Mouse (Mus musculus) urinary bladder, postnatal 36 days (tissue): Measurements from ENCODE around the gene Sbno2.
A peak's percentile ranks its signal among the peaks of the same experiment; 100 is the strongest.

Experiments used
- DNase-seq, 2 experiments: peaks; one replicate each; pipeline ENCODE4 v3.0.0; 2022; ENCODE audit warnings: low spot score in 2 of 2, mixed read lengths in 1 of 2

Gene Sbno2

GRCm38 (mm10) chr10:80105460-80105859, at the start of gene Sbno2:
TSS of gene Sbno2 (minus strand) at chr10:80105571.
- no peak for DNase-seq

GRCm38 (mm10) chr10:80154384-80154783, 49.0 kb upstream of the Sbno2 start:
- DNase-seq, result no peak

- DNase-seq, result no peak
Observed at GRCm38 (mm10) chr10:80153713-80154112, 48.3 kb upstream of the Sbno2 start.

- peak in 1 of 2 experiments; percentile 62 for DNase-seq
Observed at GRCm38 (mm10) chr10:80152873-80153260, 47.5 kb upstream of the Sbno2 start.

- peak in 1 of 2 experiments; percentile 56 for DNase-seq
Observed at GRCm38 (mm10) chr10:80152071-80152872, 46.9 kb upstream of the Sbno2 start.

GRCm38 (mm10) chr10:80151211-80152034, 46.1 kb upstream of the Sbno2 start:
- peak in 1 of 2 experiments; percentile 67 for DNase-seq

GRCm38 (mm10) chr10:80150226-80151210, 45.1 kb upstream of the Sbno2 start:
- peak in 1 of 2 experiments; percentile 63 for DNase-seq

- peak; percentile 91 to 98 for DNase-seq
Observed at GRCm38 (mm10) chr10:80149291-80150225, 44.2 kb upstream of the Sbno2 start.

GRCm38 (mm10) chr10:80148610-80149290, 43.4 kb upstream of the Sbno2 start:
- peak; percentile 92 to 94 for DNase-seq

- peak; percentile 79 to 86 for DNase-seq
Observed at GRCm38 (mm10) chr10:80147719-80148601, 42.6 kb upstream of the Sbno2 start, which contains the start of gene Midn. TSS of gene Midn (plus strand) at chr10:80148272.

GRCm38 (mm10) chr10:80147146-80147718, 41.9 kb upstream of the Sbno2 start:
- DNase-seq, result no peak

GRCm38 (mm10) chr10:80146568-80147011, 41.2 kb upstream of the Sbno2 start:
- DNase-seq, result no peak

- peak in 1 of 2 experiments; percentile 57 for DNase-seq
Observed at GRCm38 (mm10) chr10:80145896-80146295, 40.5 kb upstream of the Sbno2 start.

GRCm38 (mm10) chr10:80144864-80145838, 39.8 kb upstream of the Sbno2 start:
- DNase-seq, result peak; percentile 65 to 75

GRCm38 (mm10) chr10:80144159-80144558, 38.8 kb upstream of the Sbno2 start:
- no peak for DNase-seq

GRCm38 (mm10) chr10:80143664-80144063, 38.3 kb upstream of the Sbno2 start:
- no peak for DNase-seq

- DNase-seq, result no peak
Observed at GRCm38 (mm10) chr10:80142530-80142925, 37.2 kb upstream of the Sbno2 start.
